Mouse (Mus musculus): Measurements from ENCODE around the gene Ncam2.

Ncam2 gene

DNA sequence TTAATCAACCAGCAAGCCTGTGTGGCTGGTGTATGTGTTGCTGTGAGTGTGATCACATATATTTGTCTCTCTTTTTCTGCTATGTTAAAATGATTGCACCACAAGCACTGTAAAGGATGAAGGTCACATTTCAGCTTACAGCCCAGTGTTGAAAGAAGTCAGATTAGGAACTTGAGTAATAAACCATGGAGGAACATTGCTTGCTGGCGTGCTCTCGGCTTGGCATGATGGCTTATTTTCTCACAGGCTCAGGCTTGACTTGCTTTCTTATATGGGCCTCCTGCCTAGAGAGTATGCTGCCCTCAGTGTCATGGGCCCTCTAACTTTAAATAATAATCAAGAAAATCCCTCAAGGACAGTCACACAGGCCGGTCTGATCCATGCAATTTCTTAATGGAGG is 449.8 kb downstream of the Ncam2 start:
- DNase-seq (ENCODE audit: low spot score) = no peak

DNA sequence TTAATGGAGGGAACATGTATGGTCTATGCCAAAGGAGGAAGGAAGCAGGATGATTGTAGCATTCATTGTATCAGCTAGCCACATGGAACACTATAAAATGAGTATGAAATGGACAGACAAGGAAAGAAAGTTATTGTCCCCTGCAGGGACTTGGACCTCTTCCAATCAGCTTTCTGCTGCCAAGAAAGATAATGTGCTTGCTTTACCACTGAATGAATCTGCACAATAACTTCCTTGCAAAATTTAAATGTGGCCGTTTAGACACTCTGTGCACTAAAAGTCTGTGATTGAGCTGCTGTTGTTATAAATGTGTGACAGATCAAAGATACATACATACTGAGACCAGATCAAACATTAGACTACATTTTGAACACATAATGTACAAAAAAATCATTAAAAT is 451.1 kb downstream of the Ncam2 start:
- no peak for DNase-seq (ENCODE audit: low spot score)

DNA sequence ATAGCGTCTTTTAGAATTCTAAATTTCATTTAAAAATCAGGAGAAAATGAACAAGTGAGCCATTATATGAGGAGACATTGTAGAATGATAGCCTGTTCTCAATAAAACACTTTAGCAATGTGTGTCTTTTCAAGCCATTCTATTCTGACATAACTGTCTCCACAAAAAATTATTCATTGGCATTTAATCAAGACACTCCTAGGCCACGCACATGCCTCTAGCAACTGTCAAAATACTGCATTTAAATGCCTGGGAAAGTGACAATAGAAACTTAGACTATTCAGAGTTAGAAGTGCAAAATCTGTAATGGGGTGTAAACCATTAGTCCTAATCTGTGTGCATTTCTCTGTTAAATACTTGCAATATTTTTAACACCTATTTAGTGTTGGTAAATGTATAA is 456.1 kb downstream of the Ncam2 start:
- no peak for DNase-seq (ENCODE audit: low spot score)

DNA sequence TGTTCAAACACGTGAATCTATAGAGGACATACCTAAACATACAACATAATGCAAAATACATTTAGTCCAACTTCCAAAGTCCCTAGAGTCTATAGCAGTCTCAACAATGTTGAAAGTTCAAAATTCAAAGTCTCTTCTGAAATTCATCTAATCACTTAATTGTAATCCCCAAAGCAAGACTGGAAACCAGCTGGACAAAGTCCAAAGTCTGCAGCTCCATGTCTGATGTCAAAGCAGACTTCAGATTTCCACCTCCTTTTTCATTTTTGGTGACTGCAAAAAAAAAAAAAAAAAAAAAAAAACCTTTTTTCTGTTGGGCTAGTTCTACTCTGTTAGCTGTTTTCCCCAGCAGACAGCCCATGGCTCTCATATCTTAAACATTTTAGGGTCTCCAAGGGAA is 473.4 kb downstream of the Ncam2 start:
- no peak for DNase-seq (ENCODE audit: low spot score)

DNA sequence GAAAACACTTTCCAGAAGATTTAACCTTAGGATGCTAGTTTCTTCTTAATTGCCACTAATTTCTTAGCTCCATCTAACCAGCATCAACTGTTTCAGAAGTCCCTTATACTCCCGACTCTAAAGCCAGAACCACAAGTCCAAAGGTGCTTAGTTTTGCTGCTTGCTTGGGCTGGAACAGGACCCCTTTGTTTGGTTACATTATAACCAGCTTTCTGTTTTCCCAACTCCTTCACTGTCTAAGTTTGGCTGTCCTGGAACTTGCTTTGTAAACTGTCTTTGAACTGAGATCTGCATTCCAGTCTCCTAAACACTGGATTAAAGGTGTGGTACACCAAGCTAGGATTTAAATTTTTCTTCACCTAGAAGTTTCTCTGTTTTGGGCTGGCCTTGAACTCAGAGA is 475.0 kb downstream of the Ncam2 start:
- DNase-seq (ENCODE audit: low spot score) = no peak

Data from spleen, adult 12 weeks (tissue).